32 mouse cellular contexts compared by ENCODE assay signal in genomic region chr4:82444078-82444477, GRCm38 (mm10).
DNase-seq lines count a peak whose midpoint lies in the region; ATAC-seq and TF ChIP-seq lines count a peak whose summit lies in the region.
"Had no signal": no experiment of that assay in that cellular context is flagged by ENCODE, and none has a peak within 500 bp of the region (broad histone marks: within the 10 kb centered on the region; RNA-seq: fewer than 3 reads in every experiment).

No protein-coding gene starts in this region.

- no peak overlapping the region for H3K9ac ChIP-seq in heart, postnatal 0 days (replicated peaks; ENCODE audit: low read depth, low read length)
- H3K9ac ChIP-seq in lung, embryonic 15.5 days: no peak overlapping the region
- H3K9ac ChIP-seq: forebrain, embryonic 13.5 days; heart, embryonic 12.5 days; hindbrain, embryonic 12.5 days; limb, embryonic 15.5 days; liver, embryonic 14.5 days; lung, embryonic 14.5 days; neural tube, embryonic 12.5 days had no signal

- no peak for DNase-seq in heart, postnatal 0 days (ENCODE audit: low spot score)
- DNase-seq in heart, postnatal 10 days: no peak
- no peak for DNase-seq in lung, postnatal 4 days
- DNase-seq in limb, embryonic 10.5 days (ENCODE audit: low spot score): no peak
- no peak for DNase-seq in testis, postnatal 10 days (ENCODE audit: low spot score)
- DNase-seq: adrenal gland, adult 2 months; adrenal gland, postnatal 36 days; B cell, adult 2 months; cerebellum, adult 2 months; cerebellum, postnatal 14 days; gastrocnemius, postnatal 14 days; heart, postnatal 36 days; kidney, postnatal 4 days; left cerebral cortex, postnatal 4 days; lung, embryonic 14.5 days; right cerebral cortex, adult 18-20 months; spleen, adult 18-20 months; thymus, adult 2 months; thymus, postnatal 36 days had no signal

- H3K4me2 ChIP-seq in heart, postnatal 0 days (ENCODE audit: low read depth, low read length): no peak overlapping the region
- H3K4me2 ChIP-seq in lung, embryonic 15.5 days: no peak overlapping the region
- H3K4me2 ChIP-seq: forebrain, embryonic 13.5 days; heart, embryonic 12.5 days; hindbrain, embryonic 12.5 days; limb, embryonic 15.5 days; lung, embryonic 14.5 days; midbrain, embryonic 11.5 days; neural tube, embryonic 12.5 days had no signal

- H3K4me3 ChIP-seq in heart, postnatal 0 days (ENCODE audit: low read depth, low read length): no peak overlapping the region
- no peak overlapping the region for H3K4me3 ChIP-seq in lung, embryonic 15.5 days
- no peak overlapping the region for H3K4me3 ChIP-seq in brown adipose tissue, adult 24 weeks (ENCODE audit: insufficient read depth, low read depth, low read length)
- H3K4me3 ChIP-seq in limb, embryonic 10.5 days: no peak overlapping the region
- H3K4me3 ChIP-seq: forebrain, embryonic 13.5 days; heart, embryonic 12.5 days; hindbrain, embryonic 12.5 days; limb, embryonic 15.5 days; neural tube, embryonic 12.5 days had no signal

- H3K27ac ChIP-seq in heart, postnatal 0 days (ENCODE audit: low read depth): peak overlapping the region; percentile 39
- peak overlapping the region; percentile 54; the same call in 1 of the 2 replicates for H3K27ac ChIP-seq in lung, embryonic 15.5 days
- peak overlapping the region; percentile 27; the same call in 1 of the 2 replicates for H3K27ac ChIP-seq in brown adipose tissue, adult 24 weeks (replicated peaks; ENCODE audit: low read depth, low read length)
- H3K27ac ChIP-seq in limb, embryonic 10.5 days: no peak overlapping the region
- H3K27ac ChIP-seq: forebrain, embryonic 13.5 days; hindbrain, embryonic 12.5 days; hindbrain, postnatal 0 days; limb, embryonic 15.5 days; liver, embryonic 14.5 days; neural tube, embryonic 12.5 days had no signal

- no peak for TF ChIP-seq CTCF in heart, postnatal 0 days (IDR thresholded peaks at IDR 0.05; ENCODE audit: low read depth)

- TF ChIP-seq EP300 in heart, postnatal 0 days (IDR thresholded peaks at IDR 0.05; ENCODE audit: low read depth): no peak

- no peaks in the 10 kb centered on the region for H3K9me3 ChIP-seq in heart, postnatal 0 days (replicated peaks; ENCODE audit: control insufficient read depth, low read length)
- no peaks in the 10 kb centered on the region for H3K9me3 ChIP-seq in lung, embryonic 15.5 days
- no peaks in the 10 kb centered on the region for H3K9me3 ChIP-seq in limb, embryonic 10.5 days (replicated peaks)
- H3K9me3 ChIP-seq: forebrain, embryonic 13.5 days; heart, embryonic 12.5 days; hindbrain, embryonic 12.5 days; limb, embryonic 15.5 days; neural tube, embryonic 12.5 days had no signal

- WGBS in heart, postnatal 0 days: 73% methylated on average over 1 of the region's 1 CpGs
- WGBS in lung, embryonic 15.5 days: 32% methylated on average over 1 of the region's 1 CpGs
- WGBS in limb, embryonic 10.5 days: 92% methylated on average over 1 of the region's 1 CpGs

- ATAC-seq in heart, postnatal 0 days (ENCODE audit: insufficient read depth, low read depth): no peak
- no peak for ATAC-seq in lung, embryonic 15.5 days (ENCODE audit: borderline replicate concordance, extremely low read depth, low FRiP score, low TSS enrichment)
- ATAC-seq: activated CD4-positive, CD25-positive, alpha-beta regulatory T cell, adult 4 months; forebrain, embryonic 13.5 days; hindbrain, postnatal 0 days; intestine, postnatal 0 days; midbrain, embryonic 16.5 days had no signal

- H3K27me3 ChIP-seq in heart, postnatal 0 days (ENCODE audit: control insufficient read depth, insufficient read depth, low read length): no peaks in the 10 kb centered on the region
- no peaks in the 10 kb centered on the region for H3K27me3 ChIP-seq in lung, embryonic 15.5 days
- no peaks in the 10 kb centered on the region for H3K27me3 ChIP-seq in limb, embryonic 10.5 days (ENCODE audit: low read depth, poor library complexity, severe bottlenecking)
- H3K27me3 ChIP-seq: forebrain, embryonic 13.5 days; heart, embryonic 12.5 days; hindbrain, embryonic 12.5 days; limb, embryonic 15.5 days; neural tube, embryonic 12.5 days had no signal

- H3K4me1 ChIP-seq in heart, postnatal 0 days (ENCODE audit: control insufficient read depth, insufficient read depth): peaks cover 67% of the 10 kb centered on the region
- H3K4me1 ChIP-seq in lung, embryonic 15.5 days: peaks cover 83% of the 10 kb centered on the region
- H3K4me1 ChIP-seq in brown adipose tissue, adult 24 weeks (ENCODE audit: control insufficient read depth, insufficient read depth, insufficient read length, low read length): peaks cover 25% of the 10 kb centered on the region
- H3K4me1 ChIP-seq in limb, embryonic 10.5 days: peaks cover 11% of the 10 kb centered on the region; the same call in 1 of the 2 replicates

- intact Hi-C loops in heart, postnatal 10 days (cut with DNase I): no loop called here

- H3K36me3 ChIP-seq in heart, postnatal 0 days (replicated peaks; ENCODE audit: control insufficient read depth, insufficient read depth, low read length): no peaks in the 10 kb centered on the region
- no peaks in the 10 kb centered on the region for H3K36me3 ChIP-seq in lung, embryonic 15.5 days
- no peaks in the 10 kb centered on the region for H3K36me3 ChIP-seq in limb, embryonic 10.5 days
- H3K36me3 ChIP-seq: heart, embryonic 12.5 days; hindbrain, embryonic 12.5 days; limb, embryonic 15.5 days; neural tube, embryonic 12.5 days had no signal
